Mouse (Mus musculus) C2C12 (cell line): ENCODE measurements around the gene Nudt16l1. TPM values are rescaled to one million over a fixed set of nuclear protein-coding genes. Genes with fewer than 3 reads are reported as not detected.

Experiments
- H3K27me3 ChIP-seq: one replicate; pipeline ENCODE4 v1.6.1; 2011; ENCODE audit not compliant: control insufficient read depth, insufficient read depth, insufficient read length
- H3K36me3 ChIP-seq: one replicate; pipeline ENCODE4 v1.6.1; 2011; ENCODE audit not compliant: control insufficient read depth, insufficient read depth
- H3K4me3 ChIP-seq: one replicate; pipeline ENCODE4 v1.5.1; 2011; ENCODE audit warnings: mild to moderate bottlenecking, control low read depth; ENCODE audit not compliant: poor library complexity, insufficient read depth, severe bottlenecking
- H3K79me2 ChIP-seq: one replicate; pipeline ENCODE4 v1.6.1; 2011; ENCODE audit not compliant: control insufficient read depth, insufficient read depth
- H3K79me3 ChIP-seq: one replicate; pipeline ENCODE4 v1.6.1; 2011; ENCODE audit warnings: low read depth, control low read depth
- H3ac ChIP-seq: one replicate; pipeline ENCODE3; 2011; ENCODE audit warnings: low read depth; ENCODE audit not compliant: control insufficient read depth, insufficient read length
- CEBPB ChIP-seq: IDR thresholded peaks from one replicate; pipeline ENCODE4 v1.6.1; 2011; ENCODE audit warnings: low read depth, mild to moderate bottlenecking, control low read depth, moderate library complexity
- CTCF ChIP-seq: IDR thresholded peaks from one replicate; pipeline ENCODE4 v1.5.1; 2011; ENCODE audit not compliant: control insufficient read depth, insufficient read depth, insufficient read length
- FOSL1 ChIP-seq: IDR thresholded peaks from one replicate; pipeline ENCODE4 v1.8.0; 2011; ENCODE audit warnings: mild to moderate bottlenecking, low read length; ENCODE audit not compliant: poor library complexity, insufficient read depth, severe bottlenecking
- MAX ChIP-seq: IDR thresholded peaks from one replicate; pipeline ENCODE4 v1.6.1; 2011; ENCODE audit warnings: mild to moderate bottlenecking, control low read depth
- MYOD1 ChIP-seq: IDR thresholded peaks from one replicate; pipeline ENCODE4 v1.6.1; 2011; ENCODE audit warnings: low read depth; ENCODE audit not compliant: control insufficient read depth, insufficient read length
- MYOG ChIP-seq: IDR thresholded peaks from one replicate; pipeline ENCODE4 v1.6.1; 2011; ENCODE audit not compliant: control insufficient read depth, insufficient read length; ENCODE audit errors: extremely low read depth
- USF1 ChIP-seq: IDR thresholded peaks from one replicate; pipeline ENCODE4 v1.6.1; 2011; ENCODE audit warnings: low read depth, mild to moderate bottlenecking, control low read depth, moderate library complexity
- polyA plus RNA-seq: library from polyadenylated mRNA; unstranded; fragments of >200 nt; fragmentation: generic; extraction: Trizol; gene quantifications from one replicate; pipeline ENCODE4 v1.2.1, GENCODE M21; 2012; ENCODE audit warnings: missing spikeins

Nudt16l1 gene
- polyA plus RNA-seq, 1 experiment: 59.6 TPM

- TF ChIP-seq CTCF (no peak), MYOG (no peak), MAX (no peak), FOSL1 (no peak), USF1 (no peak), CEBPB (no peak)
- H3ac ChIP-seq: no peak overlapping the region
- H3K36me3 ChIP-seq: peaks cover 23% of the 10 kb centered on the region
- H3K4me3 ChIP-seq: no peak overlapping the region
- no peaks in the 10 kb centered on the region for H3K79me3 ChIP-seq
- H3K27me3 ChIP-seq: no peaks in the 10 kb centered on the region
- no peaks in the 10 kb centered on the region for H3K79me2 ChIP-seq
Measured at GRCm38 (mm10) chr16:4910758-4911157, 27.8 kb upstream of the Nudt16l1 start.

- no peaks in the 10 kb centered on the region for H3K79me3 ChIP-seq
- TF ChIP-seq MAX (no peak), FOSL1 (no peak), MYOG (no peak), MYOD1 (no peak), CEBPB (no peak), USF1 (no peak), CTCF (no peak)
- no peaks in the 10 kb centered on the region for H3K27me3 ChIP-seq
- no peaks in the 10 kb centered on the region for H3K79me2 ChIP-seq
- peaks cover 23% of the 10 kb centered on the region for H3K36me3 ChIP-seq
- no peak overlapping the region for H3K4me3 ChIP-seq
- no peak overlapping the region for H3ac ChIP-seq
Measured at GRCm38 (mm10) chr16:4912074-4912648, 26.4 kb upstream of the Nudt16l1 start.

GRCm38 (mm10) chr16:4912907-4913782 is 25.4 kb upstream of the Nudt16l1 start:
- H3K79me2 ChIP-seq: no peaks in the 10 kb centered on the region
- no peaks in the 10 kb centered on the region for H3K27me3 ChIP-seq
- peaks cover 23% of the 10 kb centered on the region for H3K36me3 ChIP-seq
- H3ac ChIP-seq: peak overlapping the region; percentile 25
- TF ChIP-seq FOSL1: no peak
- no peak for TF ChIP-seq CEBPB
- no peak for TF ChIP-seq CTCF
- no peak for TF ChIP-seq USF1
- TF ChIP-seq MAX: no peak
- H3K4me3 ChIP-seq: no peak overlapping the region
- H3K79me3 ChIP-seq: no peaks in the 10 kb centered on the region

GRCm38 (mm10) chr16:4913783-4914735 is 24.5 kb upstream of the Nudt16l1 start:
- Histone ChIP-seq H3K79me2 (no peaks in the 10 kb centered on the region), H3ac (peak overlapping the region; percentile 25), H3K36me3 (peaks cover 17% of the 10 kb centered on the region), H3K27me3 (no peaks in the 10 kb centered on the region), H3K79me3 (no peaks in the 10 kb centered on the region), H3K4me3 (no peak overlapping the region)
- TF ChIP-seq CTCF (peak; percentile 71), FOSL1 (no peak)

GRCm38 (mm10) chr16:4915931-4916330 is 22.6 kb upstream of the Nudt16l1 start:
- Histone ChIP-seq H3K79me2 (no peaks in the 10 kb centered on the region), H3ac (no peak overlapping the region), H3K27me3 (no peaks in the 10 kb centered on the region), H3K4me3 (no peak overlapping the region), H3K79me3 (no peaks in the 10 kb centered on the region), H3K36me3 (peaks cover 9% of the 10 kb centered on the region)
- TF ChIP-seq MAX (no peak), USF1 (no peak), CEBPB (no peak), MYOD1 (no peak), FOSL1 (no peak), MYOG (no peak), CTCF (no peak)

GRCm38 (mm10) chr16:4916608-4917007 is 22.0 kb upstream of the Nudt16l1 start:
- no peak overlapping the region for H3ac ChIP-seq
- no peaks in the 10 kb centered on the region for H3K79me3 ChIP-seq
- H3K4me3 ChIP-seq: no peak overlapping the region
- no peaks in the 10 kb centered on the region for H3K79me2 ChIP-seq
- TF ChIP-seq FOSL1: no peak
- TF ChIP-seq USF1: no peak
- no peak for TF ChIP-seq MYOD1
- no peak for TF ChIP-seq CTCF
- TF ChIP-seq CEBPB: no peak
- no peak for TF ChIP-seq MAX
- no peak for TF ChIP-seq MYOG
- H3K36me3 ChIP-seq: peaks cover 4% of the 10 kb centered on the region
- H3K27me3 ChIP-seq: no peaks in the 10 kb centered on the region
